Mouse (Mus musculus) E14TG2a.4 (cell line): Measurements from ENCODE around the gene Ramp2.
A peak's percentile ranks its signal among the peaks of the same experiment; 100 is the strongest.

Source experiments
- H3K27me3 ChIP-seq: 2 replicates; pipeline ENCODE4 v1.6.1; 2014; ENCODE audit warnings: low read length, control low read depth; ENCODE audit not compliant: insufficient read depth
- H3K36me3 ChIP-seq: 2 replicates; pipeline ENCODE4 v1.6.1; 2014; ENCODE audit warnings: low read length, control low read depth; ENCODE audit not compliant: insufficient read depth
- H3K4me1 ChIP-seq: replicated peaks from 2 replicates; pipeline ENCODE4 v1.6.1; 2014; ENCODE audit warnings: low read depth, low read length, control low read depth
- H3K4me3 ChIP-seq: replicated peaks from 2 replicates; pipeline ENCODE4 v1.5.1; 2014; ENCODE audit warnings: mild to moderate bottlenecking, low read length
- H3K9me3 ChIP-seq: 2 replicates; pipeline ENCODE4 v1.6.1; 2014; ENCODE audit warnings: low read length, control low read depth
- CTCF ChIP-seq: conservative IDR thresholded peaks from 2 replicates; pipeline ENCODE4 v1.5.1; 2014; ENCODE audit warnings: low read length
- NANOG ChIP-seq: IDR thresholded peaks from 2 replicates; pipeline ENCODE4 v1.6.1; 2014; ENCODE audit warnings: borderline replicate concordance, low read length, mixed read lengths
- POU5F1 ChIP-seq: IDR thresholded peaks from 2 replicates; pipeline ENCODE4 v1.6.1; 2014; ENCODE audit warnings: low read length, borderline replicate concordance

The Ramp2 gene

DNA sequence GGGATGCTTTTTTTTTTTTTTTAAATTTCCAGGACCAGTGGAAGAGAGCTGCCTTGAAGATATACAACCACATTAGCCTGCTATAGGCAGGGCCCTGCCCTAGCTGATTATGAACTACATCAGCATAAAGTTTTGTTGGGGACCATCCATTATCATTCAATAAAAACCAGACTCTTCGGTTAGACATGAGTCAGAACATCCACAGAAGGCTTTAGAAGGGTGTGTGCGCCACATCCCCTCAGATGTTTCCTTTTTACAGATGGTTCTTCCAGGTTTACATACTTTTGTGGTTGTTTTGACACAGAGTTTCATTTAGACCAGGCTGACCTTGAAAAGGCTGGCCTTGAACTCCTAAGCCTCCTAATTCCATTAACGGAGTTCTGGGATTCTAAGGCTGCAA, 21.5 kb upstream of the Ramp2 start:
- peaks cover 4% of the 10 kb centered on the region; the same call in 1 of the 2 replicates for H3K36me3 ChIP-seq
- TF ChIP-seq NANOG (no peak), CTCF (no peak), POU5F1 (no peak)
- H3K9me3 ChIP-seq, result no peaks in the 10 kb centered on the region
- no peaks in the 10 kb centered on the region for H3K27me3 ChIP-seq
- no peak overlapping the region for H3K4me3 ChIP-seq
- H3K4me1 ChIP-seq, result peaks cover 38% of the 10 kb centered on the region

DNA sequence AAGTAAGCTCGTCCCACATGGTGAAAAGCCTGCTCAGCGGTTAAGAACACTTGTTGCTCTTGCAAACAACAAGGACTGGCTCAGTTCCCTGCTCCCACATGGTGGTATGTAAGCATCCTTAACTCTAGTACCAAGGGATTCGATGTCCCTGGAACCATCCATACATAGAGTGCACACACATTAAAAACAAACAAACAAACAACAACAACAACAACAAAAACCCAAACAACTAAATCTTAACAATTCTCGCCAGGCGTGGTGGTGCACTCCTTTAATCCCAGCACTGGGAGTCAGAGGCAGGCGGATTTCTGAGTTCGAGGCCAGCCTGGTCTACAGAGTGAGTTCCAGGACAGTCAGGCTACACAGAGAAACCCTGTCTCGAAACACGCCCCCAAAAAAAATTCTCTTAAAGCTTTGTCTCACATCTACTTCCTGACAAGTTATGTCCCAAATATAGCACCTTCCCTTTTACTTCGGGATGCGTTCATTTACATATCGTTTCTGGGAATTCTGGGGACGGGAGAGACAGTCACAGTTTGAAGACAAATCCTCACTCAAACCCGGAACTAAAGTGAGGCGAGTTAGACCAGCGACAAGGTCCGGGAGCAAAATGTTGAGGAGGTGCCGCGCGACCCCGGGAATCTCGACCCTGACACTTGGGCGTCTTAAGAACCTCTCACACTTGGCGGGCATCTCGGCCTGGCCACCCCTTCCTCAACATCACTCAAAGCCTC, 20.3 kb upstream of the Ramp2 start:
- H3K36me3 ChIP-seq, result peaks cover 4% of the 10 kb centered on the region; the same call in 1 of the 2 replicates
- TF ChIP-seq CTCF (no peak), POU5F1 (no peak), NANOG (no peak)
- H3K4me1 ChIP-seq, result peaks cover 49% of the 10 kb centered on the region
- H3K9me3 ChIP-seq, result no peaks in the 10 kb centered on the region
- H3K27me3 ChIP-seq, result no peaks in the 10 kb centered on the region
- H3K4me3 ChIP-seq, result peak overlapping the region; percentile 86

DNA sequence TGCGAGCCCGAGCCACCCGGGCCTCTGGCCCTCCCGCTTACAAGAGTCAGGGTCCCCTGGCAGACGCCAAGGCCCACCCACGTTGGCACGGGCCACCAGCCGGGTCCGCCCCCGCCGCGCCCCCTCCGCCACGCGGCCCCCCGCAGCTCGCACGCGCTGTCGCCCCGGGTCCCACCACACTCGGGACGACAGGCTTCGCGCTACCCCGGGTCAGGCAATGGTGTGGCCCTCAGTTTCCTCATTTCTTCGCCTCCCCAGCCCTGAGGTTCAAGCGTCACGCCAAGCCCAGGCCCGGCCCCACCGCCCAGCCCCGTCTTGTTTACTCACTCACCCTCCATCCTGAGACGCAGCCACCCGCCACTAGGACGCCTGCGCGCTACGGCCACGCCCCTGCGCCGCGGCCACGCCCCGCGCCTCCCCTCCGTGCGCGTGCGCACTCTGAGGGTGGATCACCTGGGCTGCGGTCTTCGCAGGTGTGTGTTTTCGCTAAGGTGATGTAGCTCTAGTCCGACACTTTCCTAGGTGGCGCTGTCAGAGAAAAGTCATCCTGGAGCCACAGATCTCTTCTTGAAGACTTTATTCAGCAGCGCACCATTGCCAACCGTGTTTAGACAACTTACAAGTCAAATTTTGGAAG, 19.6 kb upstream of the Ramp2 start, which contains the start of gene Ezh1:
Gene Ezh1 (minus strand): TSS at position 399 of the 637 bp plus-strand sequence.
- TF ChIP-seq NANOG (no peak), CTCF (no peak; the same call in 1 of the 2 replicates), POU5F1 (no peak)
- Histone ChIP-seq H3K9me3 (no peaks in the 10 kb centered on the region), H3K4me1 (peaks cover 56% of the 10 kb centered on the region), H3K4me3 (peak within 1 kb of the TSS; percentile 86), H3K36me3 (peaks cover 4% of the 10 kb centered on the region; the same call in 1 of the 2 replicates), H3K27me3 (no peaks in the 10 kb centered on the region)

DNA sequence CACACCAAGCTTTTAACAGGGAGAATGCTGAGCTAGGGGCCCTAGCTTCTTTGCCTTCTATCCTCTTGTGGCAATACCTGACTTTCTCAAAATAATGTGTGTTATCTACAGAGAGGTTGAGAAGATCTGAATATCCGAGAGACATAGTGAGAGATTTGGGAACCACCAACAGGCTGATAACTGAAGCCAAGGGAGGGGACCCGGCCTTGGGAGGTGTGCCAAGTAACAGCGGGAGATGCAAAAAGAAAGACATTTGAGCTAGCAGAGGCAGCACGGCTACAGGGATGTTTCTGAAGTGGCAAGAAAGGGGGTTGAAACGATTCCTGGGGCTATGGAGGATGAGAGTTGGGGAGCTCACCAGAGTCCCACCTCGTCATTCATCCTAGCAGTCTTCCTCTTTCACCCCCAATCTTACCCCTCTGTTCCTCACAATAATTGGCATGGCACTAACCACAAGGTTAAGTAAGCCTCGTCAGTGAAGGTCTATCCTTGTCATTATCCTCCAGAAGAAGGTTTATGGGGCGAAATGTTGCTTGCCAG, 16.4 kb upstream of the Ramp2 start:
- Histone ChIP-seq H3K27me3 (no peaks in the 10 kb centered on the region), H3K36me3 (peaks cover 3% of the 10 kb centered on the region; the same call in 1 of the 2 replicates), H3K9me3 (peaks cover 7% of the 10 kb centered on the region; the same call in 1 of the 2 replicates), H3K4me3 (peak overlapping the region; percentile 23), H3K4me1 (peaks cover 79% of the 10 kb centered on the region)
- no peak for TF ChIP-seq NANOG
- no peak for TF ChIP-seq POU5F1
- no peak for TF ChIP-seq CTCF

DNA sequence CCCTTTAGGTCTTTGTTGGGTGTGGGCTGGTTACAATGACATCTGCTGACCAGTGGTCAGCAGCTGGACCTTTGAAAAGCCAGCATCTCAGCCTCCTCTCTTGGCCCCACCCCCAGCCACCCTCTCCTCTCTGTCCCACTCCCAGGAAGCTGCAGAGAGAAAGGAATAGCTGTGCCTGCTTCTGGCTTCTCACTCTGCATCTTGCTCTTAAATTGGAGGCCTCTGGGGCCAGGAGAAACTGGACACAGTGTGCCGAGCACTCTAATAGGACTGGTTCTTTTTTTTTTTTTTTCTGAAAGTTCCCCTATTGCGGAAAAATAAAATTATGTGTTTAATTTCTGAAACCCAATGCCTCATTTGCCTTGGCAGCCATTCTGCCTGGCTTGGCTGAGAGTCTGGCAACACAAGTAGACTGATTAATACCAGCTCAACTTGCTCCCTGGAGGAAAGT, 15.7 kb upstream of the Ramp2 start:
- H3K36me3 ChIP-seq, result no peaks in the 10 kb centered on the region
- H3K4me1 ChIP-seq, result peaks cover 75% of the 10 kb centered on the region
- 0 out of 2 replicates have a peak overlapping the region, but pooled peaks have one; percentile 23 for H3K4me3 ChIP-seq
- H3K9me3 ChIP-seq, result peaks cover 7% of the 10 kb centered on the region; the same call in 1 of the 2 replicates
- no peaks in the 10 kb centered on the region for H3K27me3 ChIP-seq
- TF ChIP-seq CTCF, result no peak

DNA sequence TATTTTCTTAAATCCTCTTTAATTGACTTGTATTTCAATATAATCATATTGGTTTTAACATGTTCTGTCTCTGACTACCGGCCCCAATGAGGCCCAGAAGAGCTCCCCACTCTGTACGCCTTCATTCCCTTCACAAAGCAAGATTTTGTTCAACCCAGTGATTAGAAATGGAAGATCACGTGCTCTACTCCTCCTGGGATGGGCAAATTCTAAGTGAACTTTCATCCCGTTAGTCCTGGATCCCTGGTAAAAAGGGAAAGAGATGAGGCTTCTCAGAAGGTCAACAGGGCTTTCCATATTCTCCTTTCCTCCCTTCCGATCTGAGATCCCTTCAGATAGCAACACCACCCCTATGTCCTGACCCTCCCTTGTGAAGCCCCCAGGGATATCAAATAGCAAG, 15.3 kb upstream of the Ramp2 start:
- no peaks in the 10 kb centered on the region for H3K27me3 ChIP-seq
- H3K9me3 ChIP-seq, result peaks cover 7% of the 10 kb centered on the region; the same call in 1 of the 2 replicates

DNA sequence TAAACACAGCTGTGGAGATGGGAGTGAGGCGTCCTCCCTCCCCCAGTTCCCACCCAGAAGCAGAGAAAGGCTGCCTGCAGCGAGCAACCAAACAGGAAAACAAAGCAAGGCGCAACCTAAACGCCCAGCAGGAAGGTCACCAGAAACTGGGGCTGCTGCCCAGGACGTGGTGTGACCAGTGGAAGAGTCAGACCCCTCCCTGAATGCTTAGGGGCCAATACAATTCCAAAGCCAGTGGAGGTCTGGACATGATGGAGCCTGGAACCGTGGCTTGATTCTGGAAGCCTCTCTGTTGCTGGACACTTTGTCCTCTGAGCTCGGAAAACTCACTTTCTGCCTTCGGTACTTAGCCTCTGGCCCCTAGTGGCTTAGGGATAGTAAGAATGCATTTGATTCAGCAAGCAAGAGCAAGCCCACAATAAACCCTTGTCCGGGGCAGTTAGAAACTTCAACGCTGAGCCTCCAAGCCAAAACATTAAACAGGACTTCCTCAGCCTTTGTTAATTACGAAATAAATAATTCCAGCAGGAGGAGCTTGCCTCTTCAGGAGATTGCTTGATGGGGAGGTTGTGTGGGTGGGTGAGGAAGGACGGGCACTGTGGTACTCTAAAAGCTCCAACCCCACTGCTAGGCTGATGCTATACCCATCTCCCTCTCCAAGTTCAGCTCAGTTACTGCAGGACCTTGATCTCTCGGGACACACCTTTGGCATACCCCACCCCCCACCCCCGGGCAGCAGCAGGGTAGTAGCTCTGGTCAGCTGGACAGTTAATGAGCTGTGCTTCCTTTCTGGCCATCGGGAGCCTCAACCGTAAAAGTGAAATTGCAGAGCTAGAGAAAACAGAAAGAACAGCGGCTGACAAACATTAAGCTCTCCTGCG, 14.6 kb upstream of the Ramp2 start:
- no peaks in the 10 kb centered on the region for H3K36me3 ChIP-seq
- peak overlapping the region; percentile 43; the same call in 1 of the 2 replicates for H3K4me3 ChIP-seq
- H3K4me1 ChIP-seq, result peaks cover 69% of the 10 kb centered on the region
- TF ChIP-seq POU5F1 (no peak), NANOG (no peak), CTCF (no peak)
- peaks cover 7% of the 10 kb centered on the region; the same call in 1 of the 2 replicates for H3K9me3 ChIP-seq
- H3K27me3 ChIP-seq, result no peaks in the 10 kb centered on the region

More for the DNA sequence above, 15.3 kb upstream of the Ramp2 start:
- peaks cover 72% of the 10 kb centered on the region for H3K4me1 ChIP-seq
- H3K36me3 ChIP-seq, result no peaks in the 10 kb centered on the region
- peak overlapping the region; percentile 43; the same call in 1 of the 2 replicates for H3K4me3 ChIP-seq
- no peak for TF ChIP-seq CTCF
- TF ChIP-seq POU5F1, result no peak
- no peak for TF ChIP-seq NANOG
